Mouse (Mus musculus) frontal cortex, postnatal 10 days (tissue): ENCODE data around the gene Tenm3.

ENCODE experiments used
- DNase-seq, 2 experiments: peaks; one replicate each; pipeline ENCODE4 v3.0.0; 2022; ENCODE audit warnings: low spot score in 2 of 2, mixed read lengths in 1 of 2

Tenm3 gene

GRCm38 (mm10) chr8:48843931-48844285 lies at the start of gene Tenm3:
TSS of gene Tenm3 (minus strand) at chr8:48843951.
- peak in 1 of 2 experiments; percentile 12 for DNase-seq

- DNase-seq = no peak
Observed at GRCm38 (mm10) chr8:48890216-48890765, 46.5 kb upstream of the Tenm3 start.

- no peak for DNase-seq
Observed at GRCm38 (mm10) chr8:48884270-48884669, 40.5 kb upstream of the Tenm3 start.

- no peak for DNase-seq
Observed at GRCm38 (mm10) chr8:48880585-48880984, 36.8 kb upstream of the Tenm3 start.

GRCm38 (mm10) chr8:48865972-48866371 lies 22.2 kb upstream of the Tenm3 start:
- no peak for DNase-seq

GRCm38 (mm10) chr8:48865485-48865884 lies 21.7 kb upstream of the Tenm3 start:
- DNase-seq = no peak

DNA sequence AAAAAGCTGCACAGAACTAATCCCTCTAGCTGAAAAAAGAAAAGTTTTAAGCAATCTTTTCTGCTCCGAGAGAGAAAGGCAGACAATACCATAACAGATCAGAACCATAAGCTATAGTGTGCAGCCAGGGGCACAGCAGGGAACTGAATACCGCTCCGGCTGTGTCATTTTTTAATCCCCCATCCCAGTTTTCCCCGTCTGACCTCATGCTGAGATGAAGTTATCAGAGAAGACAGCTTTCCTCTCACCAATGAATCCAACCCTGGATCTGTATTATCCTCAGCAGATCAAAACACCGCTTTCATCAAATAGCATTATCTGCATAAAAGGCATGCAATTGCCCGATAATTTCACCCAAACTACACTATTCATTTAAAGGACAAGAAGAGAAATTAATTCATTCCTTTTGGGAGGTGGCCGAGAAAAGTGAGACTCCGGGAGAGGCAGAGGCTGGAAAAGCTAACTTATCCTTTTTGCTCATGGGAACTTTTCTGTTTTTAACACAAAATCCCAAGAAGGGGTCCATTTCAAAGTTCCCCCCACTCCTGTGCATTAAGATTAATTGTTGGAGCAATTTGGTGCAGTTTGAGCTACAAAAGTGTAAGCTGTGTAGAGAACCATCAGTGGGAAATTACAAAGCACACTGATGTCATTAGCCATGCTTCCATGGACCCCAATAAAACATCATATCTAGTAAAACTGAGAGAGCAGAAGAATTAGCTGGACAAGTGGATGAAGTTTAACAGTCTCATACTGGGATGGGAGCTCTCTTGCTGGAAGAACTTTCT lies 6.7 kb upstream of the Tenm3 start:
- DNase-seq = no peak

- no peak for DNase-seq
Observed at GRCm38 (mm10) chr8:48849091-48849616, 5.4 kb upstream of the Tenm3 start.

- no peak for DNase-seq
Observed at GRCm38 (mm10) chr8:48844961-48845360, 1.2 kb upstream of the Tenm3 start.

DNA sequence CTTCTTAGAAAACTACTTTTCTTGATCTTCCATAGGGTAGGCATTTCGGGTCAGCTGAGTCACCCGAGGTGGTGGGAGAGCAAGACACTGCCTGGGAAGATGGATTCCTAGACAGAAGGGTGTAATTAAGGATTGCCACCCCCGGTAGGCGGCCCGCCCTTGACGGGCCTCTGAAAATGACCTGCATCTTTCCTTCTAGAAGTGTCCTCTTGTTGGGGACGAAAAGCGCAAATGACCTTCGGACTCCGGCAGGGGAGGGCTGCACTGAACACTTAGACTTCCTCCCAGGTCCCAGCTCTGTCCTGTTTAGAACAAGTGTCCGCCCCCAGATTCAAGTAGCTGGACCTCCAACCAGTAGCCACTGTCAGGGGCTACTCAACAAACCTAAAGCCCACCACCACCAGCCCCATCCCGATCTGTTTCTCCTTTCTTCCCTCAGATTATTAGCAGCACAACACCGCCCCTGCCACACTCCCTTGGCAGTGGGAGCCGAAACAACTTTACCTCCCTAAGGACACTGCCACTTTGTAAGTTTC lies 687 bp upstream of the Tenm3 start:
- no peak for DNase-seq

DNA sequence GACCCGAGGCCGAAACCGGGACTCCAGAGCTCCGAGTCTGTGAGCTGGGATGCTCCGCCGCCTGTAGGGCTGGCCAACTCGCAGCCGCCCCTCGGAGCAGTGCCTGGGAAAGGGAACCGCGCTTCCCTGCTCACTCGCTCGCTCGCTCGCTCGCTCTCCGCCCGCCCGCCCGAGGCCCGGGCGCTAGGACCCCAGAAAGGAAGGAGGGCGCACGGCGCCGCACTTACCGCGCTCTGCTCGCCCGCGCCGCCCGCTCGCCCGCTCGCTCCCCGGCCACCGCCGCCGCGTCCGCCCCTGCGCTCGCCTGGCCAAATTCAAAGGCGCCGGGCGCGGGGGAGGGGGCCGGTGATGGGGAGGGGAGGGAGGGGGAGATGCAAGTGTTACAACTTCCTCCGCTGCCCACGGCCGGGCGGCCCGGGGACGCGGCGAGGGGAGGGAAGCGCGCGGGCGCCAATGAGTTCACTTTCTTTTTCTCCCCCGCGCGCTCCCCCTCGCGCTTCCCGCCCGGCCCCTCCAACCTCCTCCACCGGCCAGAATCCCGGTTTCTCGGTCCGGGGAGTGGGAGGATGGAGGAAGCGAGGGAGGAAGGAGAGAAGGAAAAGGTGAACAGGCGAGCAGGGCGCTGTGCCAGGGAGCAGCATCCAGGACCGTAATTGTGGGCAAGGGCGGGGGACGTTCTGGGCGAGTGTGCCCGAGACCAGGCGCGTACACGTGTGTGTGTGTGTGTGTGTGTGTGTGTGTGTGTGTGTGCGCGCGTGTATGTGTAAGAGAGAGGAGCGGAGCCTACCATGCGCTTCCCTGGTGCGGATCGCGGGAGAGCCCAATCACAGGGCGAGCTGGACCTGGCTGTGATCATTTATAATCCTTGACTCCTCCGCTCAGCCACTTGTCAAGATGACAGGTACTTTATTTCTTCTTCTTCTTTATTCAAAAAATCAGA lies 490 bp downstream of the Tenm3 start:
- peak; percentile 33 to 34 for DNase-seq

DNA sequence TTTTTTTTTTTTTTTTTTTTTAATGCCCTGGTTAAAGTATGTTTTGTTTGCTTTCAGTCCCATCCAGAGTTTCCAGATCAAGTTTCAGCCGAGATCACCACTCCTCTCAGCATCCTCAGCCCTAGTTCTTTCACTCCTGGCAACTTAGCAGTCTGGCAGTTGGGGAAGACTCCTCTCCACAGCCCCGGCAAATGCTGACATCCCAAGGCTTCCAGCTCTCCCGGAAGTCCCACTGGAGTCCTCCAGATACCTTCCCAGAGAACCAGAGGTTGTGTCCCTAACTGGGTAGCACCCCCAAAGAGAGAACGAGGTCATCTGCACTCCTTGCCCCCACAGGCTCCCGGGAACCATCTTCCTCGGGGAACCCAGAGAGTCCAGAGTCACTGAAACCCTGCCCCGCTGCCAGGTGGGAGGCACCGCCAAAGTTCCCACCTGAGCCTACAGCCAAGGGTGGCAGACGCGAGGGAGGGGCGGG lies 1.2 kb downstream of the Tenm3 start:
- DNase-seq = peak; percentile 8 to 21

- DNase-seq = no peak
Observed at GRCm38 (mm10) chr8:48842035-48842434, 1.7 kb downstream of the Tenm3 start.

DNA sequence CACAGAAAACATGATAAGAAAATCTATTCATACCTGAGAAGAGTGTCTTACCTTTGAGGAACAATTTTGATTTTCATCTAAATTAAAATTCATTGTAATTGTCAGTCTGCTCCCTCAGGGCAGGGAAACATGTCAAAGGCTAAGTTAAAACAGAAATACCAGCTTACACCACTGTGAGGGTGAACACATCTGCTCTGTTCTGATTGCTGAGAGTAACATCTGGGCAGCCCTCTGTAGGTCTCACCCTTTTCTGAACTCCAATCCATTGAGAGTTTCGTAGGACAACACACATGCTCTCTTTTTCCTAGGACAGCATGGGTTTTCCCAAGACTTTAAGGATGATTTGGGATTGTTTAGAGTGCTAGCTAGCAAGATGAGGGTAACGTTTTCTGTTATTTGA lies 8.0 kb downstream of the Tenm3 start:
- no peak for DNase-seq

DNA sequence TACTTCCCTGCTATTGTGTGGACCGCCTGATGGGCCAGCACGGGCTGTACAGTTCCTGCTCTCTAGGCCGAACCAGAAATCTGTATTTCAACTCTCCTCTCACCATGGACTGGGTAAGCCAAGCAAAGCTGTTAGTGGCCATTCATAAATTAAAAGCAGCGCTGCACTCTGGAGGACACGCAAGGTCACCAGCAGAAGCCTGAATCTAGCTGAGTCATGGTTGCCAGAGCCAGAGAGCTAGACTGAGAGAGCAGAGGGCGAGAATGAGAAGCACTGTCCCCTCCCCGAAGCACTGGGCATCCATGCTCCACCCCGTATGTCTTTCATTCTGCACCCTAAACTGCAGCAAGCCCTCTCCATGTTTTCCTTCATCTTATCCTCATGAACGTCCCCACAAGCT lies 16.3 kb downstream of the Tenm3 start:
- no peak for DNase-seq

DNA sequence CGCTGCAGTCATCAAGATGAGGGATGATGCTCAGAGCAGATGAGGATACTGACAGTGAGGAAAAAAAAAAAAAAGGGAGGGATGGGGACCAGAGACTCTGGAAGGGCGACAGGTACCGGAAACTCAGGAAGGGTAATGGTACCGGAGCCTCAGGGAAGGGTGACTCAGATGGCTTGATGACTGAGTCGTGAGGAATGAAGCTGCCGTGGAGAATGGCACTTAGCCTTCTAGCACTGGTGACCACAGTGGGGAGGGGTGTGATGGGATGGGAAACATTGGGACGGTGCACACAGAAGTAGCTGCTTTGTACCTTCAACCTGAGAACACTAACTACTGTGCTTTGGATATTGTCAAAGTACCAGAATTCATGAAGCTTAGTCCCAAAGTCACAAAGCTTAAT lies 18.1 kb downstream of the Tenm3 start:
- no peak for DNase-seq

- no peak for DNase-seq
Observed at GRCm38 (mm10) chr8:48822291-48822690, 21.5 kb downstream of the Tenm3 start.

DNA sequence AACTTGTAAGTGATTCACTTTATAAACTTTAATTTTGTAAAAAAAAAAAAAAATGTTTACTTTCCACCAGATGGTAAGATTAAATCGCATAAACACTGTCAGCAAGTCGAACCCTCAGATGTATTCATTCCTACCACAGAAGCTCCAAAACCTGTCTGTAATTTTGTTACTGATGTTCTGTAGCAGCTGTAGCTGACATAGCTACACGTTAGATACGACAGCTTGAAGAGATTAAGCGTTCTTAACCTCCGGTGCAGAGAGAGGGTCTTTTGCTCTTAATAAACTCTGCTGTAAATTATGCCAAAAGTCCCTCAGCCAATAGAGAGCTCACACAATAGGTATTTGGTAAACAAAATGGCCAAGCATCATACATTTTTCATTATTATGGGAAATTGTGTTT lies 23.8 kb downstream of the Tenm3 start:
- no peak for DNase-seq

GRCm38 (mm10) chr8:48819348-48819747 lies 24.4 kb downstream of the Tenm3 start:
- DNase-seq = no peak

DNA sequence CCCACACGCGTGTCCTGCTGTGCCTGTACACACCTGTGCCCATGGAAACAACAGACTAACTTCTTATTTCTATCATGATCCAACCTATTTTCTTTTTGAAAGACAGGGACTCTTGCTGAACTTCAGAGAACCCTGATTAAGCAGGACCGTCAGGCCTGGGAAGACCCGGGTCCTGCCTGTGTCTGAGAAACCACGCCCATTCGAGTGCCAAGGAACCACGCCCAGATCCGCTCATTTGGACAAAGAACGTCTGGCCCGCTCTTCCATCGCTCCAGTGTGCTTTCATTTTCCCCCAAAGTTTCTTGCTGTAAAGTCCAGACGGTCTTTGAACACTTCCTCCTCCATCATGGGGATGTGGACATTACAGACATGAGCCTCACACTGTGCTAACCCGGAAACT lies 26.8 kb downstream of the Tenm3 start:
- DNase-seq = no peak

DNA sequence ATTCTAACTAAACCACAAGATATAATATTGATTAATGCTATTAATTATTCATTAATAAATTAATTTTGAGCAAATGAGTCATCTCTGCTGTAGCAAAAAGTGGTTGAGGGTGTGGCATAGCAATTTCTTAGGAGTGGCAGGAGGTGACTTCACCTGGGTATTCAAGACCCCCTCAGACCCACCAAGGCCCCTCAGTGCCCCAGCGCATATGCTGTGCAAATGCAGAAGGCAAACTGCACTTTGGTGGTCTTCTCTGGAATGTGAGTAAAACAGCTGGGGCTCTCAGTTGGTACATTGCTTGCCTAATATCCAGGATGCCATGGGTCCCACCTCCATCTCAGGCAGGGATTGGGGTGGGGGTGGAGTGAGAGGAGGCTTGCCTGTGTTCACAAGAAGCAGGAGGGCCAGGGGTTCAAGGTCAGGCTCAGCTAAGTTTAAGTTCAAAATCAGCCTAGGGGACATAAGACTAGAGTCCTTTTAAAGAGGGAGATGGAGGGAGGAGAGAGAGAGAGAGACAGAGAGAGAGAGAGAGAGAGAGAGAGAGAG lies 31.5 kb downstream of the Tenm3 start:
- no peak for DNase-seq

GRCm38 (mm10) chr8:48810615-48811014 lies 33.1 kb downstream of the Tenm3 start:
- no peak for DNase-seq
